Mouse (Mus musculus) myocyte (in vitro differentiated cells): ENCODE data around the gene Pomc.

Experiments used
- CEBPB ChIP-seq: IDR thresholded peaks from 2 replicates; pipeline ENCODE4 v1.6.1; 2011; ENCODE audit warnings: mild to moderate bottlenecking, moderate library complexity; ENCODE audit not compliant: poor library complexity, insufficient read depth, severe bottlenecking
- E2F4 ChIP-seq: IDR thresholded peaks from one replicate; pipeline ENCODE4 v1.6.1; 2011; ENCODE audit warnings: mild to moderate bottlenecking, control low read depth, moderate library complexity; ENCODE audit not compliant: insufficient read depth
- MAX ChIP-seq: IDR thresholded peaks from one replicate; pipeline ENCODE4 v1.6.1; 2011; ENCODE audit warnings: low read depth, mild to moderate bottlenecking, control low read depth
- MYOG ChIP-seq, 3 experiments: IDR thresholded peaks; one replicate each; pipeline ENCODE4 v1.6.1; 2011; ENCODE audit warnings: control low read depth in 2 of 3, low read depth in 2 of 3, mild to moderate bottlenecking in 2 of 3; ENCODE audit not compliant: insufficient read length in 2 of 3, control insufficient read depth in 1 of 3, insufficient read depth in 1 of 3
- POLR2A ChIP-seq: IDR thresholded peaks from one replicate; pipeline ENCODE4 v1.6.1; 2011; ENCODE audit warnings: low read depth, mild to moderate bottlenecking, control low read depth, moderate library complexity; ENCODE audit not compliant: insufficient read length
- POLR2AphosphoS2 ChIP-seq: IDR thresholded peaks from one replicate; pipeline ENCODE4 v1.6.1; 2011; ENCODE audit warnings: low read depth, control low read depth; ENCODE audit not compliant: insufficient read length
- REST ChIP-seq: IDR thresholded peaks from one replicate; pipeline ENCODE4 v1.6.1; 2011; ENCODE audit warnings: mild to moderate bottlenecking, control low read depth, moderate library complexity; ENCODE audit not compliant: insufficient read depth, insufficient read length
- TCF3 ChIP-seq: IDR thresholded peaks from one replicate; pipeline ENCODE4 v1.6.1; 2011; ENCODE audit warnings: low read depth, control low read depth; ENCODE audit not compliant: insufficient read length
- USF1 ChIP-seq: IDR thresholded peaks from one replicate; pipeline ENCODE4 v1.6.1; 2011; ENCODE audit warnings: low read depth, mild to moderate bottlenecking, control low read depth, moderate library complexity

- TF ChIP-seq POLR2A = no peak
- TF ChIP-seq MYOG (IDR thresholded peaks at IDR 0.05; ENCODE audit: control insufficient read depth in 1 of 3, insufficient read depth in 1 of 3, insufficient read length in 2 of 3, low read depth in 2 of 3) = no peak
- no peak for TF ChIP-seq E2F4
- no peak for TF ChIP-seq POLR2AphosphoS2
- TF ChIP-seq REST = no peak
- no peak for TF ChIP-seq CEBPB
- no peak for TF ChIP-seq USF1
- TF ChIP-seq MAX = no peak
- no peak for TF ChIP-seq TCF3
Observed at GRCm38 (mm10) chr12:3911831-3912348, 42.9 kb upstream of the Pomc start.
